Mouse (Mus musculus) layer of hippocampus, postnatal 25 days (tissue): Measurements from ENCODE around the gene Syngap1. TPM values are rescaled to one million over a fixed set of nuclear protein-coding genes. Genes with fewer than 3 reads are reported as not detected.

Source experiments
- DNase-seq, 2 experiments: peaks; one replicate each; pipeline ENCODE4 v3.0.0; 2022; ENCODE audit warnings: mixed read lengths in 2 of 2, low spot score in 1 of 2; ENCODE audit errors: extremely low spot score in 1 of 2
- total RNA-seq, 2 experiments: library from RNA; stranded (reverse); gene quantifications; 2 replicates each; pipeline ENCODE4 v1.2.3; 2021

Syngap1 gene
- total RNA-seq, 2 experiments from 2014 or later, result 399 to 523 TPM

GRCm38 (mm10) chr17:26935027-26935426 lies 6.0 kb upstream of the Syngap1 start:
- DNase-seq, result no peak

GRCm38 (mm10) chr17:26936453-26936852 lies 4.6 kb upstream of the Syngap1 start:
- no peak for DNase-seq

GRCm38 (mm10) chr17:26936921-26937695 lies 3.9 kb upstream of the Syngap1 start:
- no peak for DNase-seq

GRCm38 (mm10) chr17:26937883-26938695 lies 3.0 kb upstream of the Syngap1 start:
- DNase-seq, result no peak

- DNase-seq, result peak in 1 of 2 experiments; percentile 10
Measured at GRCm38 (mm10) chr17:26938731-26939130, 2.3 kb upstream of the Syngap1 start.

GRCm38 (mm10) chr17:26939178-26939972 lies 1.7 kb upstream of the Syngap1 start, which contains the start of gene Cuta:
Gene Cuta, minus strand, starts transcription at chr17:26939569.
- peak; percentile 93 to 96 for DNase-seq

GRCm38 (mm10) chr17:26939973-26940300 lies 1.1 kb upstream of the Syngap1 start:
- DNase-seq, result no peak

- peak in 1 of 2 experiments; percentile 6 for DNase-seq
Measured at GRCm38 (mm10) chr17:26941841-26942570, 953 bp downstream of the Syngap1 start.

GRCm38 (mm10) chr17:26945824-26946495 lies 4.9 kb downstream of the Syngap1 start:
- no peak for DNase-seq

GRCm38 (mm10) chr17:26946567-26946966 lies 5.5 kb downstream of the Syngap1 start:
- DNase-seq, result peak; percentile 52 to 66

- DNase-seq, result peak in 1 of 2 experiments; percentile 37
Measured at GRCm38 (mm10) chr17:26947231-26948100, 6.4 kb downstream of the Syngap1 start.

- DNase-seq, result peak; percentile 58 to 65
Measured at GRCm38 (mm10) chr17:26948316-26949050, 7.4 kb downstream of the Syngap1 start.

- DNase-seq, result no peak
Measured at GRCm38 (mm10) chr17:26949051-26949577, 8.1 kb downstream of the Syngap1 start.

- DNase-seq, result peak in 1 of 2 experiments; percentile 35
Measured at GRCm38 (mm10) chr17:26949866-26950265, 8.8 kb downstream of the Syngap1 start.

- no peak for DNase-seq
Measured at GRCm38 (mm10) chr17:26950560-26951288, 9.7 kb downstream of the Syngap1 start.

- DNase-seq, result peak; percentile 56 to 68
Measured at GRCm38 (mm10) chr17:26951406-26951805, 10.4 kb downstream of the Syngap1 start.
